Mouse (Mus musculus) cerebellum, adult 18-20 months (tissue): ENCODE data around the gene B4galt2.

ENCODE experiments used
- DNase-seq, 2 experiments: peaks; one replicate each; pipeline ENCODE4 v3.0.0; 2021

B4galt2 gene

DNA sequence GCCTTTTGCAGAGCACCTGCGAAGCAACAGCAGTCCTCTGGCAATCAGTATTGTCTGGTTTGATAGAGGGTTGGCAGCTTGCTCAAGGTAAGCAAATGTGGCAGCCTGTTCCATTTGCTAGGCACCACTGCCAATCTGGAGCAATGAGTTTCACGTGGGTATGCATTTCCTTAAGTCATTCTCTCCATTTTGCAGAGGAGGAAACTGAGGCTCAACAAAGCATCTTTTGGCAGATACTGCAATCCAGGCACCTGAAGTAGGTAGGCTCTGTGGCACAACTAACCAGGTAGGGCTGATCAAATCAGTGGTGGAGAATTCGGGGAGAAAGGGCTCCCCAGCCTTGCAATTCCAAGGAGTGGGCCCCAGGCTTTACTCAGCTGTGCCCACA lies 48.8 kb downstream of the B4galt2 start, which contains the start of gene Slc6a9:
Gene Slc6a9, plus strand, starts transcription at position 50 of the 388 bp plus-strand sequence.
- no peak for DNase-seq

DNA sequence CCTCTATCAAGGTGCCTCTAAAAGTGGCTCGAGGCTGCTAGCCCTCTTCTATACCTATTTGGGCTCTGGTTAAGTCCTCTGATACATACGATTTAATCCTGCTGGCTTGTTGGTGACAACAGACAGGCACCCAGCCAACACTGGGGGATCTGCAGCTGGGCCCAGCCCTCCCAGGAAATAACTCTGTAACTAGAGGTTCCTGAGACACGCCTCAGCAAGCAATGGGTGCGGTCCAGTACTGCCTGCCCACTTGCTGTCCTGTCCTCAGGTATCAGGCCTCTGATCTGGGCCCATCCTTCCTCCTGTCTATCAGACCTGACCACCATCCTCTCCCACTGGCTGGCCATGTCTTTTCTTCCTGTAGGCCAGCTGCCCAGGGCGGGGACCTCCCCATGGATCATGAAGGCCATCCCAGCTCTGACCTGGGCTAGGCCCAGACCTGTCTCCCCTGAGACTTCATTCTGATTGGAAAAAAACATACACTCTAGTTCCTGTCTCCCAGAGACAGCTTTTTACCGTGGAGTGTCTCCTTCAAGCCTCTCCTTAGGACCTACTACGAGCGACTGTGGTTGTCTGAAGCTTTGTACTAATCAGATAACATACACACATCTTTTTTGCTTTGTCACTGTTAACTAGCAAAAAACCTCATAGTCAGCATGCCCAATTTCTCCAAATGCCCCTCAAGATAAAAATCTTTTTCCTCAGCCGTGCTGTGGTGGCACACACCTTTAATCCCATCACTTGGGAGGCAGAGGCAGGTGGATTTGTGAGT lies 51.2 kb downstream of the B4galt2 start:
- DNase-seq: no peak

- DNase-seq: no peak
These were observed 51.8 kb downstream of the B4galt2 start for GRCm38 (mm10) chr4:117831499-117831898.

- no peak for DNase-seq
These were observed 52.5 kb downstream of the B4galt2 start for GRCm38 (mm10) chr4:117830801-117831200.

GRCm38 (mm10) chr4:117830124-117830551 lies 53.1 kb downstream of the B4galt2 start:
- DNase-seq: peak in 1 of 2 experiments; percentile 33

- DNase-seq: peak; percentile 81 to 82
These were observed 53.8 kb downstream of the B4galt2 start for GRCm38 (mm10) chr4:117829260-117830123.

- DNase-seq: no peak
These were observed 54.6 kb downstream of the B4galt2 start for GRCm38 (mm10) chr4:117828572-117829145.
